Mouse (Mus musculus) Muller cell, postnatal 12 days (primary cell): ENCODE results near the gene Map2k7.
A peak's percentile ranks its signal among the peaks of the same experiment; 100 is the strongest.

Source experiments
- DNase-seq: peaks from one replicate; pipeline ENCODE4 v3.0.0-alpha.2; 2015; ENCODE audit errors: inconsistent ontology term

The Map2k7 gene

GRCm38 (mm10) chr8:4258678-4259077, 20.1 kb downstream of the Map2k7 start:
- no peak for DNase-seq

- peak; percentile 98 for DNase-seq
Measured at GRCm38 (mm10) chr8:4259125-4259804, 20.7 kb downstream of the Map2k7 start, which contains the start of gene Ctxn1. Gene Ctxn1 (minus strand): TSS chr8:4259274.

DNA sequence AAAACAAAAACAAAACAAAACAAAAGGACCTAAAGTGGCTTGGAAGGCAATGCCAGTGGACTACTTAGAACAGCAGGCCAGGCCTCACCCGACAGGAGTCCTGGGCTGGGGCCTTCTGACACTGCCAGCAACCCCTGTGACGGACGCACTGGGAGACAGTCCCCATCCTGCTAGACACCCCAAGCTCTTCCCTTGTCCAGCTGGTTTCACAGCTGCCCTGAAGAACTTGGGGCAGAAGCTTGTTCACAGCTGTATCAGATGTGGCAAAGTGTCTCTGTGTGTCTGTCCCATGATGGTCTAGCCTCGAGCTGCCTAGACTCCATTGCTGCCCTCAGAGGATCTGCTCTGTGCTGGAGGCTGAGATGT, 21.2 kb downstream of the Map2k7 start:
- no peak for DNase-seq

GRCm38 (mm10) chr8:4263105-4263791, 24.7 kb downstream of the Map2k7 start:
- no peak for DNase-seq

- DNase-seq = no peak
Measured at GRCm38 (mm10) chr8:4265160-4265914, 26.8 kb downstream of the Map2k7 start.

DNA sequence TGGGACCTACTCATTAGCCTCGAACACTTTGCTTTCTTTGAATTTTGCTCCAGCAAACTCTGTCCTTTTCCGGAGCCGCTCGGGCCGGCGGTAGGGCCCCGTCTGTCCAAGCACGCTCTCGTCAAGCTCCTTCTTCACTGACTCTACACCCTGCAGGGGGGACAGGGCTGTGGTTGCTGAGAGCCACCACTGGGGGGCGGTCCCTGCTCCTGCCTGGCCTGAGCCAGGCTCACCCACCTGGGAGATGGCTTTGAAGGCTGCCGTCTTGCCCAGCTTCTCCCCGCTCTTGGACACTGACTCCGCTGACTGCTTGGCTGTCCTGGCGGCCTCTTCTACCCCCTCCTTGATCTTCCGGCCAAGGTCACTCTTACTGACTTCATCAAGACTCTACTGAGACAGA, 29.1 kb downstream of the Map2k7 start:
- DNase-seq = no peak

DNA sequence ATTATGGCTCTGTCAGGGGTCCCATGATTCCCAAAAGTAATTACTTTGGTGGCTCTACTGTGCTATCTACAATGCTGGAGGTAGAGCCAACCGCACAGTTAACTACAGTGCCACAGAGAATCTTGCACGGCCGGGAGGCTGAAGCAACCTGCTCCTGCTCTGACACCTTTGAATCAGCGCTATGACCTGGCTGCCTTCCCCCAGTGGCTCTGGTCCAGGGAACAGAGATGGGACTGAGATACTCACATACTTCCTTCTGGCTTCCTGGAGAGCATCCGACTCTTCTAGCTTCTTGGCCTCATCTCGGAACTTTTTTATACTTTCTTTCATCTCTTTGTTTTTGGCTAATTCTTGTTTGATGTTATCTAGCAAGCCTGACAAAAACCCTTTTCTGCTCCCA, 31.1 kb downstream of the Map2k7 start:
- no peak for DNase-seq

- DNase-seq = peak; percentile 97
Measured at GRCm38 (mm10) chr8:4275275-4276110, 37.0 kb downstream of the Map2k7 start, which contains the start of gene Timm44. Gene Timm44 (minus strand): TSS chr8:4275913.

DNA sequence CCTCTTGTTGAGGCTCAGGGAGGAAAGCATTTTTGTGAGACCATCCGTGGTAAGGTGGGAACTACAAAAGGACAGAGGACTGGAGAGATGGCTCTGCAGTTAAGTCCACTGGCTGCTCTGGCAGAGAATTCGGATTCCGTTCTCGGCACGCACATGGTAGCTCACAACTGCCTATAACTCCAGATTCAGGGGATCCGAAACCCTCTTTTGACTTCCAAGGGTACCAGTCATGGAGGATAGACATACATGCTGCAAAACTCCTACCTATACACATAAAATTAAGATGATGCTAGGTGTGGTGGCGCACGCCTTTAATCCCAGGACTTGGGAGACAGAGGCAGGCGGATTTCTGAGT, 37.5 kb downstream of the Map2k7 start:
- DNase-seq = no peak

GRCm38 (mm10) chr8:4292738-4293137, 54.2 kb downstream of the Map2k7 start:
- no peak for DNase-seq
